Mouse (Mus musculus) liver, postnatal 0 days (tissue): ENCODE data around the gene Cdc25a.

Source experiments
- CTCF ChIP-seq: sonication (generic); IDR thresholded peaks from 2 replicates; pipeline ENCODE4 v1.5.1; 2016; ENCODE audit warnings: antibody characterized with exemption, low read depth
- EP300 ChIP-seq: IDR thresholded peaks from 2 replicates; pipeline ENCODE4 v1.6.1; 2016; ENCODE audit warnings: antibody characterized with exemption, low read depth, mild to moderate bottlenecking

DNA sequence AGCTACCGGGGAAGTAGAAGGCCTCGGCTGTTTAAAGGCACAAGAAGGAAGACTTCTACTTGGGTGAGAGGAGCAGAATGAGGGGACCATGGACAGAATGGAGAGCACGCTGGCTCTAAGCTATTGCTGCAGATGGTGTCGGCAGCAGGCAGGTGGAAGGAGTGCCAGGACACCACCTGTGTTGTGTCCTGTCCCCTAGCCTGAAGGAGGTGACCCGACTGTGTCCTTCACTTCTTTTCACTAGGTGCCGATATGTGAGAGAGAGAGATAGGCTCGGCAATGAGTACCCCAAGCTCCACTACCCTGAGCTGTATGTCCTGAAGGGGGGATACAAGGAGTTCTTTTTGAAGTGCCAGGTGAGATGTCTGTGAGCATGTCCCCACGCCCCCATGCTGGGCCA is 16.1 kb downstream of the Cdc25a start:
- no peak for TF ChIP-seq CTCF
- no peak for TF ChIP-seq EP300
